In genomic region chr19:42089103-42089747, GRCm38 (mm10) we compare ENCODE assay signal across 8 mouse cellular contexts. TPM values are rescaled to one million over a fixed set of nuclear protein-coding genes. Genes with fewer than 3 reads are reported as not detected.
DNase-seq lines count a peak whose midpoint lies in the region; ATAC-seq and TF ChIP-seq lines count a peak whose summit lies in the region.

No protein-coding gene starts in this region.

- WGBS in embryonic facial prominence, embryonic 11.5 days: 25% methylated on average over 14 of the region's 14 CpGs
- WGBS in limb, embryonic 12.5 days: 25% methylated on average over 14 of the region's 14 CpGs
- WGBS in midbrain, embryonic 13.5 days: 26% methylated on average over 14 of the region's 14 CpGs
- 5% methylated on average over 14 of the region's 14 CpGs for WGBS in spleen, adult 2 months

- TF ChIP-seq POLR2A in spleen, adult 2 months (IDR thresholded peaks at IDR 0.05; ENCODE audit: low read depth, low read length): peak; percentile 37; the same call in 1 of the 2 replicates

- peak overlapping the region; percentile 0; the same call in 1 of the 2 replicates for H3K4me2 ChIP-seq in embryonic facial prominence, embryonic 11.5 days (ENCODE audit: low read depth, low read length)
- H3K4me2 ChIP-seq in limb, embryonic 12.5 days: peak overlapping the region; percentile 69
- H3K4me2 ChIP-seq in midbrain, embryonic 13.5 days (replicated peaks): peak overlapping the region; percentile 68

- peak; percentile 67 for DNase-seq in layer of hippocampus, adult 11-12 months (ENCODE audit: low spot score)
- no peak for DNase-seq in layer of hippocampus, adult 9-10 months (ENCODE audit: low spot score)
- peak; percentile 64 for DNase-seq in embryonic facial prominence, embryonic 11.5 days (ENCODE audit: low spot score)
- peak; percentile 77 to 82 for DNase-seq in heart, adult 18-20 months
- DNase-seq in kidney, adult 18-20 months: peak; percentile 70
- peak; percentile 67 to 72 for DNase-seq in spleen, adult 2 months (ENCODE audit: low read depth in 1 of 2, low spot score in 2 of 2)

- no peaks in the 10 kb centered on the region for H3K27me3 ChIP-seq in embryonic facial prominence, embryonic 11.5 days (ENCODE audit: control insufficient read depth, insufficient read depth, low read length)
- no peaks in the 10 kb centered on the region for H3K27me3 ChIP-seq in limb, embryonic 12.5 days
- no peaks in the 10 kb centered on the region for H3K27me3 ChIP-seq in midbrain, embryonic 13.5 days
- peaks cover 7% of the 10 kb centered on the region; the same call in 1 of the 2 replicates for H3K27me3 ChIP-seq in spleen, adult 2 months (ENCODE audit: control insufficient read depth, insufficient read depth, low read length)

- peaks cover 4% of the 10 kb centered on the region; the same call in 1 of the 2 replicates for H3K4me1 ChIP-seq in embryonic facial prominence, embryonic 11.5 days (ENCODE audit: control insufficient read depth, insufficient read depth, low read length)
- H3K4me1 ChIP-seq in limb, embryonic 12.5 days (replicated peaks): peaks cover 23% of the 10 kb centered on the region
- H3K4me1 ChIP-seq in midbrain, embryonic 13.5 days (replicated peaks): peaks cover 37% of the 10 kb centered on the region
- peaks cover 10% of the 10 kb centered on the region for H3K4me1 ChIP-seq in spleen, adult 2 months (ENCODE audit: control insufficient read depth, insufficient read depth, insufficient read length)

- H3K27ac ChIP-seq in embryonic facial prominence, embryonic 11.5 days (replicated peaks; ENCODE audit: low read depth, low read length): peak overlapping the region; percentile 3; the same call in 1 of the 2 replicates
- peak overlapping the region; percentile 41 for H3K27ac ChIP-seq in limb, embryonic 12.5 days
- peak overlapping the region; percentile 80 for H3K27ac ChIP-seq in midbrain, embryonic 13.5 days
- peak overlapping the region; percentile 75 for H3K27ac ChIP-seq in spleen, adult 2 months (ENCODE audit: insufficient read depth, low read length)

- H3K36me3 ChIP-seq in embryonic facial prominence, embryonic 11.5 days (replicated peaks; ENCODE audit: control insufficient read depth, insufficient read depth, low read depth, low read length): no peaks in the 10 kb centered on the region
- H3K36me3 ChIP-seq in limb, embryonic 12.5 days: peaks cover 8% of the 10 kb centered on the region
- peaks cover 5% of the 10 kb centered on the region; the same call in 1 of the 2 replicates for H3K36me3 ChIP-seq in midbrain, embryonic 13.5 days
- no peaks in the 10 kb centered on the region for H3K36me3 ChIP-seq in spleen, adult 2 months (ENCODE audit: control insufficient read depth, insufficient read depth, low read length)

- no peak for ATAC-seq in embryonic facial prominence, embryonic 11.5 days (replicated peaks; ENCODE audit: insufficient number of reproducible peaks, low FRiP score, low TSS enrichment, low read depth)
- ATAC-seq in limb, embryonic 12.5 days (ENCODE audit: insufficient number of reproducible peaks, insufficient read depth, low FRiP score, low TSS enrichment, low read depth): no peak
- ATAC-seq in midbrain, embryonic 13.5 days: no peak

- TF ChIP-seq CTCF in spleen, adult 2 months (IDR thresholded peaks at IDR 0.05; ENCODE audit: extremely low read depth, insufficient read depth, insufficient read length, insufficient replicate concordance): no peak

- H3K9ac ChIP-seq in embryonic facial prominence, embryonic 11.5 days (replicated peaks; ENCODE audit: low read length): no peak overlapping the region
- no peak overlapping the region for H3K9ac ChIP-seq in limb, embryonic 12.5 days (replicated peaks)
- peak overlapping the region; percentile 28; the same call in 1 of the 2 replicates for H3K9ac ChIP-seq in midbrain, embryonic 13.5 days (replicated peaks)

- no peaks in the 10 kb centered on the region for H3K9me3 ChIP-seq in embryonic facial prominence, embryonic 11.5 days (replicated peaks; ENCODE audit: control insufficient read depth, low read length)
- no peaks in the 10 kb centered on the region for H3K9me3 ChIP-seq in limb, embryonic 12.5 days
- H3K9me3 ChIP-seq in midbrain, embryonic 13.5 days: no peaks in the 10 kb centered on the region

- peak overlapping the region; percentile 2 for H3K4me3 ChIP-seq in embryonic facial prominence, embryonic 11.5 days (ENCODE audit: low read depth, low read length)
- H3K4me3 ChIP-seq in limb, embryonic 12.5 days (replicated peaks): peak overlapping the region; percentile 98
- peak overlapping the region; percentile 91 for H3K4me3 ChIP-seq in midbrain, embryonic 13.5 days (replicated peaks)
- H3K4me3 ChIP-seq in spleen, adult 2 months (ENCODE audit: extremely low read depth, insufficient read depth, insufficient read length): no peak overlapping the region; the same call in 1 of the 2 replicates

RNA-seq across cellular contexts. Expression of gene Pi4k2a, which starts 1.0 kb away (rescaled TPM):
- polyA plus RNA-seq in embryonic facial prominence, embryonic 11.5 days (2014; fragmentation: Nextera tagmentation; extraction: Ambion mirVana): 22.4 and 24.3 TPM in 2 replicates
- 10 to 100 TPM; 18.2 to 19.3 TPM for total RNA-seq in heart, adult 18-20 months (2021)
- polyA plus RNA-seq in limb, embryonic 12.5 days (2016; fragmentation: Nextera tagmentation; extraction: Ambion mirVana): 36.5 and 39.4 TPM in 2 replicates
- 23.6 and 29.9 TPM in 2 replicates for polyA plus RNA-seq in midbrain, embryonic 13.5 days (2015; fragmentation: Nextera tagmentation; extraction: Ambion mirVana)
- polyA plus RNA-seq in spleen, adult 2 months (2012; rRNA removed): 22.3 and 25.1 TPM in 2 replicates

RNA-seq across cellular contexts. Expression of gene Morn4, which starts 3.1 kb away (rescaled TPM):
- polyA plus RNA-seq in embryonic facial prominence, embryonic 11.5 days (2014; fragmentation: Nextera tagmentation; extraction: Ambion mirVana): 42.8 and 48.9 TPM in 2 replicates
- total RNA-seq in heart, adult 18-20 months (2021): 1 to 10 TPM; 2.3 to 3.1 TPM
- 37.7 and 39.1 TPM in 2 replicates for polyA plus RNA-seq in limb, embryonic 12.5 days (2016; fragmentation: Nextera tagmentation; extraction: Ambion mirVana)
- polyA plus RNA-seq in midbrain, embryonic 13.5 days (2015; fragmentation: Nextera tagmentation; extraction: Ambion mirVana): 128 TPM in 2 replicates
- 1.0 and 1.2 TPM in 2 replicates for polyA plus RNA-seq in spleen, adult 2 months (2012; rRNA removed)

RNA-seq across cellular contexts. Expression of gene 4933411K16Rik, which starts 37.2 kb away (rescaled TPM):
- polyA plus RNA-seq in embryonic facial prominence, embryonic 11.5 days (2014; fragmentation: Nextera tagmentation; extraction: Ambion mirVana): not detected in 2 replicates
- total RNA-seq in heart, adult 18-20 months (2021): not detected
- 0.20 TPM in 1 of 2 replicates, not detected in the other for polyA plus RNA-seq in limb, embryonic 12.5 days (2016; fragmentation: Nextera tagmentation; extraction: Ambion mirVana)
- polyA plus RNA-seq in midbrain, embryonic 13.5 days (2015; fragmentation: Nextera tagmentation; extraction: Ambion mirVana): not detected in 2 replicates
- polyA plus RNA-seq in spleen, adult 2 months (2012; rRNA removed): 0.08 and 0.11 TPM in 2 replicates

RNA-seq across cellular contexts. Expression of gene Avpi1, which starts 39.6 kb away (rescaled TPM):
- 22.1 and 22.9 TPM in 2 replicates for polyA plus RNA-seq in embryonic facial prominence, embryonic 11.5 days (2014; fragmentation: Nextera tagmentation; extraction: Ambion mirVana)
- 10 to 100 TPM; 10.1 to 12.4 TPM for total RNA-seq in heart, adult 18-20 months (2021)
- 22.6 and 26.3 TPM in 2 replicates for polyA plus RNA-seq in limb, embryonic 12.5 days (2016; fragmentation: Nextera tagmentation; extraction: Ambion mirVana)
- 4.9 and 5.1 TPM in 2 replicates for polyA plus RNA-seq in midbrain, embryonic 13.5 days (2015; fragmentation: Nextera tagmentation; extraction: Ambion mirVana)
- polyA plus RNA-seq in spleen, adult 2 months (2012; rRNA removed): 13.4 and 18.2 TPM in 2 replicates

RNA-seq across cellular contexts. Expression of gene Hoga1, which starts 43.8 kb away (rescaled TPM):
- 1.1 and 1.2 TPM in 2 replicates for polyA plus RNA-seq in embryonic facial prominence, embryonic 11.5 days (2014; fragmentation: Nextera tagmentation; extraction: Ambion mirVana)
- 1 to 10 TPM; 1.3 to 1.7 TPM for total RNA-seq in heart, adult 18-20 months (2021)
- polyA plus RNA-seq in limb, embryonic 12.5 days (2016; fragmentation: Nextera tagmentation; extraction: Ambion mirVana): 1.5 and 1.9 TPM in 2 replicates
- polyA plus RNA-seq in midbrain, embryonic 13.5 days (2015; fragmentation: Nextera tagmentation; extraction: Ambion mirVana): 0.58 and 0.89 TPM in 2 replicates
- polyA plus RNA-seq in spleen, adult 2 months (2012; rRNA removed): 1.6 and 2.0 TPM in 2 replicates

Comparison
In these comparisons a context has a peak if more than half of its experiments do, and no peak if none do; other contexts are left out.
1. H3K27ac ChIP-seq: peak in every context shown above with its lines; median percentile 80 in midbrain, embryonic 13.5 days; 75 in spleen, adult 2 months; 41 in limb, embryonic 12.5 days; 3 in embryonic facial prominence, embryonic 11.5 days.
2. H3K4me2 ChIP-seq: peak in every context shown above with its lines; median percentile 69 in limb, embryonic 12.5 days; 68 in midbrain, embryonic 13.5 days; 0 in embryonic facial prominence, embryonic 11.5 days.
3. RNA of gene Morn4, which starts 3.1 kb away (polyA plus RNA-seq): 128 TPM in midbrain, embryonic 13.5 days, 42.8 to 48.9 TPM in embryonic facial prominence, embryonic 11.5 days and 37.7 to 39.1 TPM in limb, embryonic 12.5 days; 1.0 to 1.2 TPM in spleen, adult 2 months; every median in the first group is over 10 times any median in the second.